Mouse (Mus musculus) intestine, embryonic 16.5 days (tissue): ENCODE data around the gene Scd2. TPM values are rescaled to one million over a fixed set of nuclear protein-coding genes. Genes with fewer than 3 reads are reported as not detected.
"Not testable (repeated sequence)": the region's sequence is repeated elsewhere in the genome, so short reads cannot be mapped to it uniquely, and the experiment has no call there.

Experiments used
- ATAC-seq: fragments of 200-750 bp; cut with Nextera tagmentation; 2 replicates; pipeline ENCODE4 v1.8.0; 2017; ENCODE audit warnings: moderate TSS enrichment, moderate library complexity
- H3K27ac ChIP-seq: fragments of 300-500 bp; sonication (generic); 2 replicates; pipeline ENCODE4 v1.5.1; 2014; ENCODE audit warnings: mild to moderate bottlenecking, low read length
- H3K27me3 ChIP-seq: fragments of 300-500 bp; sonication (generic); replicated peaks from 2 replicates; pipeline ENCODE4 v1.6.1; 2014; ENCODE audit warnings: low read length, control low read depth, mixed read lengths; ENCODE audit not compliant: control insufficient read depth, insufficient read depth
- H3K36me3 ChIP-seq: fragments of 300-500 bp; sonication (generic); 2 replicates; pipeline ENCODE4 v1.6.1; 2014; ENCODE audit warnings: low read length, control low read depth; ENCODE audit not compliant: control insufficient read depth, insufficient read depth
- H3K4me1 ChIP-seq: fragments of 300-500 bp; sonication (generic); 2 replicates; pipeline ENCODE4 v1.6.1; 2014; ENCODE audit warnings: low read length, control low read depth, mixed read lengths; ENCODE audit not compliant: control insufficient read depth, insufficient read depth
- H3K4me2 ChIP-seq: fragments of 300-500 bp; sonication (generic); 2 replicates; pipeline ENCODE4 v1.6.1; 2014; ENCODE audit warnings: low read depth, low read length, control low read depth
- H3K4me3 ChIP-seq: fragments of 300-500 bp; sonication (generic); 2 replicates; pipeline ENCODE4 v1.5.1; 2014; ENCODE audit warnings: mild to moderate bottlenecking, low read length
- H3K9ac ChIP-seq: fragments of 300-500 bp; sonication (generic); 2 replicates; pipeline ENCODE4 v1.6.1; 2014; ENCODE audit warnings: low read depth, low read length
- H3K9me3 ChIP-seq: fragments of 300-500 bp; sonication (generic); 2 replicates; pipeline ENCODE4 v1.6.1; 2016; ENCODE audit warnings: low read length, control low read depth; ENCODE audit not compliant: control insufficient read depth
- WGBS: fragments of 180-500 bp; shearing (Covaris S2); extraction: QIAGEN DNeasy Blood & Tissue Kit; methylation state at CpG from one replicate; pipeline ENCODE4 v1.1.7; 2014; 5-methylcytosine and 5-hydroxymethylcytosine counted together
- polyA plus RNA-seq: library from polyadenylated mRNA; unstranded; fragments of >200 nt; fragmentation: Nextera tagmentation; extraction: Ambion mirVana; gene quantifications from 2 replicates; pipeline ENCODE4 v1.2.1, GENCODE M21; 2015

The Scd2 gene
- polyA plus RNA-seq, 1 experiment from 2014 or later: 452 TPM

DNA sequence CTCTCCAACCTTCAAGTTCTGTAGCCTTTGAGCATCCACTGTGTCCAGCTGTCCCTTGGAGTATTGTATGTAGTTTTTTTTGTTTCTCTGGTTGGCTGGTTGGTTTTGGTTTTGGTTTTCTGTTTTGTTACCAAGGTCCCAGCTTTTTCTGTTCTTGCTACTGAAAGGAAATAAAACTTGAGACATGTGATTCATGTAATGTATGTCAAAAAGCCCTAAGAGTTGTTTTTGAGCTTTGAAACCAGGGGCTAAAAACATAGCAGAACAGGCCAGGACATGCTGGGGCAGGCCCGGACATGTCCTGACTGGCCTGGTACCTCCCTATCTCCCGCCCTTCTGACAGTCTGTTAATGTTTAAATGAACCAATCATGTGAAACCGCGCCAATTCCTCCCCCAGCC, 39.4 kb upstream of the Scd2 start:
- not testable (repeated sequence) for ATAC-seq, H3K27me3 ChIP-seq, H3K9ac ChIP-seq, H3K27ac ChIP-seq, H3K4me2 ChIP-seq, H3K4me3 ChIP-seq, H3K9me3 ChIP-seq, H3K4me1 ChIP-seq, H3K36me3 ChIP-seq
- 87% methylated on average over 2 of the region's 4 CpGs for WGBS

DNA sequence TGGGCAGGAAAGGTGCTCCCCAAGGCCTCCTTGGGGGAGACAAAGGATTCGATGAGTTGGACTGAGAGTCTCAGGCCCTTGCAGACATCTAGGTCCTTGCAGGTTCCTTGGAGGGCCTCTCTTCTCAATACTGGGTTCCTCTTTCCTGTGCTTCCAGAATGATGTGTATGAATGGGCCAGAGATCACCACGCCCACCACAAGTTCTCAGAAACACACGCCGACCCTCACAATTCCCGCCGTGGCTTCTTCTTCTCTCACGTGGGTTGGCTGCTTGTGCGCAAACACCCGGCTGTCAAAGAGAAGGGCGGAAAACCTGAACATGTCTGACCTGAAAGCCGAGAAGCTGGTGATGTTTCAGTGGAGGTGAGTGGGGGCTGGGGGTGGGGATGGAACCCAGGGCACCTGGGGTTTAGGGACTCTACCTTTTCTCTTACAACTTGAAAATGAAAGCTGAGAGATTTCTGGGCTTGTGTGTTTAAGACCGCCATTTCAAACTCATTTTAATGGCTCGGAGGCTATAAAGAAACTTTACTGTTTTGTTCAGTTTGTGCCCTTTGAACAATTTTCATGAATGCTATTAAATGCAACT, 36.0 kb upstream of the Scd2 start:
- Histone ChIP-seq H3K36me3 (no peaks in the 10 kb centered on the region), H3K4me1 (no peaks in the 10 kb centered on the region), H3K4me2 (no peak overlapping the region), H3K27me3 (no peaks in the 10 kb centered on the region), H3K27ac (no peak overlapping the region), H3K9me3 (no peaks in the 10 kb centered on the region), H3K9ac (no peak overlapping the region), H3K4me3 (no peak overlapping the region)
- 82% methylated on average over 13 of the region's 13 CpGs for WGBS
- no peak for ATAC-seq

DNA sequence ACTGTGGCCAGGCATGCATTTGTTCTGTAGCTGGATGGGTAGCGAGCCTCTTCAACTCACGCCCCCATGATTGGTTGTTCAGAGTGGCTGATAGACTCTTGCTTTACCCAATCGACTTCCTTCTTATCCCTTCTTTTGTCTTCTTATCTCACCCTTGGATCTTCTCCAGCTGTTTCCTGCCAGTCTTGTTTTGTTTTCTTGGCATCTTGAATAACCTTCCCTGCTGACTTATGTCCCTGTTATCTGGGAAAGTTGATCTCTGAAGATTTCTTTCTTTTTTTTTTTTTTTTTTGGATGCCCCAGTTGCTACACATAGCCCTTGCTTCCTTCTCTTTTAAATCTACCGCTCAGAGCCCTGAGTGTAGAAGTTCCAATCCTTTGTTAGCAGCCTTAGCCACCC, 34.0 kb upstream of the Scd2 start:
- H3K27ac ChIP-seq: no peak overlapping the region
- H3K4me3 ChIP-seq: no peak overlapping the region
- no peaks in the 10 kb centered on the region for H3K9me3 ChIP-seq
- H3K4me2 ChIP-seq: no peak overlapping the region
- H3K36me3 ChIP-seq: no peaks in the 10 kb centered on the region
- no peak for ATAC-seq
- no peaks in the 10 kb centered on the region for H3K4me1 ChIP-seq
- H3K9ac ChIP-seq: no peak overlapping the region
- H3K27me3 ChIP-seq: no peaks in the 10 kb centered on the region
- WGBS: 79% methylated on average over 4 of the region's 4 CpGs

DNA sequence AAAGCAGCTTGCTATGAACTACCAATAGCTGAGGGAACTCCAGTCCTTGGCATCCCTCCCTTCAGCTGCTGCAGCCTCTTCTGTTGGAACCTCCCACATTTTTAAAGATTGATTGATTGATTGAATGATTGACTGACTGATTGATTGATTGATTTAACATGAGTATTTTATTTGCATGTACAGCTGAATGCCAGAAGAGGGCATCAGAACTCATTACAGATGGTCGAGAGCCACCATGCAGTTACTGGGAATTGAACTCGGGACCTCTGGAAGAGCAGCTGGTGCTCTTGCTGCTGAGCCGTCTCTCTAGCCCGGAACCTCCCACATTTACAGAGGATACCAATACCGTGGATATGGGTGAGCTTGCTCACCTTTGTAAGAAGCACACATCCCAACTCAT, 33.0 kb upstream of the Scd2 start:
- H3K4me2 ChIP-seq: no peak overlapping the region
- no peak overlapping the region for H3K9ac ChIP-seq
- H3K27ac ChIP-seq: no peak overlapping the region
- no peaks in the 10 kb centered on the region for H3K9me3 ChIP-seq
- 81% methylated on average over 5 of the region's 5 CpGs for WGBS
- no peak for ATAC-seq
- no peaks in the 10 kb centered on the region for H3K36me3 ChIP-seq
- no peaks in the 10 kb centered on the region for H3K4me1 ChIP-seq
- H3K27me3 ChIP-seq: no peaks in the 10 kb centered on the region
- H3K4me3 ChIP-seq: no peak overlapping the region

DNA sequence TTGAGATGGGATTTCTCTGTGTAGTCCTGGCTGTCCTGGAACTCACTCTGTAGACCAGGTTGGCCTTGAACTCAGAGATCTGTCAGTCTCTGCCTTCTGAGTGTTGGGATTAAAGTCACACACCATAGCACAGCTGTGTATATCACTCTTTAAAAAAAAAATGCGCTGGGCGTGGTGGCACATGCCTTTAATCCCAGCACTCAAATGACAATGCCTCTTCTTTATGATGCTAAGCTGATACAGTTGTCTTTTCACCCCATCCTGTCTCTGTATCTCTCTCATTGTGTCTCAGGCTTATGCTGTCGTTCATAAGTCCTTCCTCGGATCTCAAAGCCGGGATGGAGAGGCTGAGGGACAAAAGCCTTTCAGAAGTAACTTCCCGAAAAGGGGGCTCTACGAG, 31.7 kb upstream of the Scd2 start:
- H3K27ac ChIP-seq: no peak overlapping the region
- no peaks in the 10 kb centered on the region for H3K9me3 ChIP-seq
- H3K4me2 ChIP-seq: no peak overlapping the region
- H3K27me3 ChIP-seq: no peaks in the 10 kb centered on the region
- ATAC-seq: no peak
- no peak overlapping the region for H3K9ac ChIP-seq
- H3K4me3 ChIP-seq: no peak overlapping the region
- H3K36me3 ChIP-seq: no peaks in the 10 kb centered on the region
- H3K4me1 ChIP-seq: peaks cover 6% of the 10 kb centered on the region
- 82% methylated on average over 7 of the region's 7 CpGs for WGBS

DNA sequence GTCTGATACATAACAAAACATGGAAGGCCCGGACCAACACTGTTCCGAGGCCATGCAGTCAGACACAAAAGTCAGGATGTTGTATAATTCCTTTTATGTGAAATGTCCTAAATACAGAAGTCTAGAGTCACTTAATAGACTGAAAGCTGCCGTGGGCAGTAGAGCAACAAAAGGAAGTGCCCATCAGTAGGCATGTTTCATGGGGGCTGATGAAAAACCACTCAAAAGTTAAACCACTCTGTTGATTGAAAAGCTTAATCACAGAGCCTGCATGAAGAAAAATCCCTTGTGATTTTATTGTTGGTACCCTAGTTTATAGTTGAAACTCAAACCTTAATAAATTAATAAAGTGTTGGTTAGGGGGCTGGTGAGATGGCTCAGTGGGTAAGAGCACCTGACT, 29.9 kb upstream of the Scd2 start:
- Histone ChIP-seq H3K9me3 (no peaks in the 10 kb centered on the region), H3K4me2 (no peak overlapping the region), H3K9ac (no peak overlapping the region), H3K27me3 (no peaks in the 10 kb centered on the region), H3K4me3 (no peak overlapping the region), H3K27ac (no peak overlapping the region), H3K36me3 (no peaks in the 10 kb centered on the region), H3K4me1 (peaks cover 12% of the 10 kb centered on the region)
- 84% methylated on average over 3 of the region's 3 CpGs for WGBS
- ATAC-seq: no peak

DNA sequence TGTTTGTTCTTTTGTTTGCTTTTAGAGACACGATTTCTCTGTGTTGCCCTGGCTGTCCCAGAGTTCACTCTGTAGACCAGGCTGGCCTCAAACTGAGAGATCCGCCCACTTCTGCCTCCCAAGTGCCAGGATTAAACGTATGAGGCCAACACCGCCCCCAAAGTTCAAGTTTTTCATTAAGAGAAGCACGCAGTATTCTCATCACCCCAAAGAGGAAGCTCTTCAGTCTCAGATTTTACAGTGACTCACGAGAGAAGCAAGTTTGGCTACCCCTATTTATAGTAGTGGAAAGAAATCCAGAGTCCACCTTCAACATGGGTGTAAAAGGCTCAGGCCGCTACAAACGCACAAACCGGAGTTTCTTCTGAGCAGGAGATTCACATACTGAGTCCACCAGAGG, 29.2 kb upstream of the Scd2 start:
- Histone ChIP-seq H3K4me2 (no peak overlapping the region), H3K9me3 (no peaks in the 10 kb centered on the region), H3K27me3 (no peaks in the 10 kb centered on the region), H3K4me1 (peaks cover 12% of the 10 kb centered on the region), H3K9ac (no peak overlapping the region), H3K36me3 (no peaks in the 10 kb centered on the region), H3K4me3 (no peak overlapping the region), H3K27ac (no peak overlapping the region)
- WGBS: 70% methylated on average over 9 of the region's 9 CpGs
- no peak for ATAC-seq

DNA sequence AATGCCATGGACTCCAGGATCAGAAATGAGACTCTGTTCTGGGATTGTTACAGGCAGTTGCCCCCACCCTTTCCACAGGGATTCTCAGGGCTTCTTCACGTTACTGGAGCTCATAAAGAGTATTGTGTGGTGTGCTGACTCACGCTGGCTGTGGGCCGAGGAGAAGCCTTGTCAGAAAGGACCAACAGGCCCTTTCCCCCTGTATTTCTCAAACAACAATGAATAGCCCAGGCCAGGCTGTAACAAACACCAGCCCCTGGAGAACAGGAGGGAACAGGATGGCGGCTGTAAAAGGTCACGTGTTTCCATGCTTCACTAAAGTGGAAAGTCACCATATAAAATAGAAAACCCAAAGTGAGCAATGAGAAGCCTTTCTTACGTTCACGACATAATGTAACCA, 28.2 kb upstream of the Scd2 start:
- no peaks in the 10 kb centered on the region for H3K27me3 ChIP-seq
- no peak overlapping the region for H3K9ac ChIP-seq
- H3K4me1 ChIP-seq: peaks cover 12% of the 10 kb centered on the region
- H3K27ac ChIP-seq: no peak overlapping the region
- 63% methylated on average over 7 of the region's 7 CpGs for WGBS
- no peak for ATAC-seq
- no peaks in the 10 kb centered on the region for H3K9me3 ChIP-seq
- H3K36me3 ChIP-seq: no peaks in the 10 kb centered on the region
- no peak overlapping the region for H3K4me3 ChIP-seq
- H3K4me2 ChIP-seq: no peak overlapping the region

DNA sequence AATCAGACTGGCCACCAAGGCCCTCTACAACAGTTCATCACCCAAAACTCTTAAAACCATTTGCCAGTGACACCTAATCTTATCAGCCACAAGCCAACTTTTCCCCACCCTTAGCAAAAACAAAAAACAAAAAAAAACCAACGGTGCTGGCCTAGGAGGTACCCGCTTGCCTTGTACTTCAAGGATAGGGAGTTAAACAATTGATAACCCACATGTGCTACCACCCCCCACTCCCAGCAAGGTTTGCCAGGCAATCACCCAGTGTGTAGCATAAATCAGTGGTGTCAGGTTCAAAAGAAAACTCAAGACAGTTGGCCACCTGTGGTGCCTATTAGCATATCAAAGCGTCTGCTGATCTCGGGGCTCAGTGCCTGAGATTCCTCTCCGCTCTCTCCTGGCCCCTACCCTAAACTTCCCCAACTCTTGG, 27.6 kb upstream of the Scd2 start:
- Histone ChIP-seq H3K4me1 (peaks cover 12% of the 10 kb centered on the region), H3K4me3 (no peak overlapping the region), H3K9me3 (no peaks in the 10 kb centered on the region), H3K27ac (peak overlapping the region; percentile 97), H3K4me2 (peak overlapping the region; percentile 63; the same call in 1 of the 2 replicates), H3K36me3 (no peaks in the 10 kb centered on the region), H3K27me3 (no peaks in the 10 kb centered on the region), H3K9ac (peak overlapping the region; percentile 73; the same call in 1 of the 2 replicates)
- no peak for ATAC-seq
- 59% methylated on average over 5 of the region's 5 CpGs for WGBS

DNA sequence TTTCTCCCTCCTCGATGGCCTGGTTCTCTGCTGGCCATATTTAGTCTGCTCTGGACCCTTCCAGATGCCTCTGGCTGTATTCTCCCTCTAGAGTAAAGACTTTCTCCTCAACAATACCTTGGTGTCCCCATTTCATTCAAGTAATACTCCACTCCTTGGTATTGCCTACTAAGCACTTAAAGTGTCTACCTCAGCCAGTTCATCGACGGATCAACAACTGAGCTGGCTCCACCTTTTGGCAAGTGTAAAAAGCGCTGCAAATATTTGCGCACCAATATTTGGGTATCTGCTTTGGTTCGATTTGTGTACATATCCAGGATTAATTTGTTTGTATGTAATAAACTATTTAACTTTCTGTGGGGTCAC, 27.0 kb upstream of the Scd2 start:
- peak overlapping the region; percentile 63 for H3K4me2 ChIP-seq
- no peaks in the 10 kb centered on the region for H3K36me3 ChIP-seq
- 10% methylated on average over 6 of the region's 6 CpGs for WGBS
- H3K27ac ChIP-seq: peak overlapping the region; percentile 97
- H3K4me3 ChIP-seq: peak overlapping the region; percentile 58
- peaks cover 12% of the 10 kb centered on the region for H3K4me1 ChIP-seq
- H3K27me3 ChIP-seq: no peaks in the 10 kb centered on the region
- peak overlapping the region; percentile 73; the same call in 1 of the 2 replicates for H3K9ac ChIP-seq
- ATAC-seq: peak; percentile 26
- H3K9me3 ChIP-seq: no peaks in the 10 kb centered on the region
